Mouse (Mus musculus): ENCODE results near the gene St3gal4. TPM values are rescaled to one million over a fixed set of nuclear protein-coding genes. Genes with fewer than 3 reads are reported as not detected.

St3gal4 gene
- polyA plus RNA-seq, 1 experiment: 6.7 TPM

- Histone ChIP-seq H3K27ac (ENCODE audit: control insufficient read depth, insufficient read depth, low read depth, low read length) (peak overlapping the region; percentile 63), H3K4me3 (ENCODE audit: control insufficient read depth, low read depth, low read length) (no peak overlapping the region), H3K36me3 (ENCODE audit: control insufficient read depth, insufficient read depth, low read length) (no peaks in the 10 kb centered on the region), H3K4me1 (ENCODE audit: control insufficient read depth, insufficient read depth, low read length) (peaks cover 9% of the 10 kb centered on the region), H3K27me3 (ENCODE audit: control insufficient read depth, insufficient read depth, low read length) (no peaks in the 10 kb centered on the region)
- TF ChIP-seq POLR2A (IDR thresholded peaks at IDR 0.05; ENCODE audit: control insufficient read depth, low read depth, low read length): peak; percentile 33; the same call in 1 of the 2 replicates
- TF ChIP-seq CTCF (IDR thresholded peaks at IDR 0.05; ENCODE audit: control insufficient read depth, insufficient read depth, insufficient replicate concordance, low read depth, low read length): no peak
Observed at GRCm38 (mm10) chr9:35038922-35039586, 80.0 kb downstream of the St3gal4 start.

- Histone ChIP-seq H3K4me1 (ENCODE audit: control insufficient read depth, insufficient read depth, low read length) (peaks cover 9% of the 10 kb centered on the region), H3K27me3 (ENCODE audit: control insufficient read depth, insufficient read depth, low read length) (no peaks in the 10 kb centered on the region), H3K4me3 (ENCODE audit: control insufficient read depth, low read depth, low read length) (peak overlapping the region; percentile 7; the same call in 1 of the 2 replicates), H3K36me3 (ENCODE audit: control insufficient read depth, insufficient read depth, low read length) (no peaks in the 10 kb centered on the region), H3K27ac (ENCODE audit: control insufficient read depth, insufficient read depth, low read depth, low read length) (no peak overlapping the region; the same call in 1 of the 2 replicates)
- no peak for TF ChIP-seq CTCF (IDR thresholded peaks at IDR 0.05; ENCODE audit: control insufficient read depth, insufficient read depth, insufficient replicate concordance, low read depth, low read length)
- TF ChIP-seq POLR2A (IDR thresholded peaks at IDR 0.05; ENCODE audit: control insufficient read depth, low read depth, low read length): no peak
Observed at GRCm38 (mm10) chr9:35035074-35035473, 84.0 kb downstream of the St3gal4 start.

GRCm38 (mm10) chr9:35032457-35032856, 86.6 kb downstream of the St3gal4 start:
- TF ChIP-seq CTCF (IDR thresholded peaks at IDR 0.05; ENCODE audit: control insufficient read depth, insufficient read depth, insufficient replicate concordance, low read depth, low read length): no peak
- TF ChIP-seq POLR2A (IDR thresholded peaks at IDR 0.05; ENCODE audit: control insufficient read depth, low read depth, low read length): no peak
- no peak overlapping the region for H3K27ac ChIP-seq (ENCODE audit: control insufficient read depth, insufficient read depth, low read depth, low read length)
- no peak overlapping the region for H3K4me3 ChIP-seq (ENCODE audit: control insufficient read depth, low read depth, low read length)
- H3K27me3 ChIP-seq (ENCODE audit: control insufficient read depth, insufficient read depth, low read length): no peaks in the 10 kb centered on the region
- H3K36me3 ChIP-seq (ENCODE audit: control insufficient read depth, insufficient read depth, low read length): no peaks in the 10 kb centered on the region
- peaks cover 9% of the 10 kb centered on the region for H3K4me1 ChIP-seq (ENCODE audit: control insufficient read depth, insufficient read depth, low read length)

- H3K4me3 ChIP-seq (ENCODE audit: control insufficient read depth, low read depth, low read length): no peak overlapping the region
- H3K36me3 ChIP-seq (ENCODE audit: control insufficient read depth, insufficient read depth, low read length): no peaks in the 10 kb centered on the region
- peaks cover 9% of the 10 kb centered on the region for H3K4me1 ChIP-seq (ENCODE audit: control insufficient read depth, insufficient read depth, low read length)
- no peak for TF ChIP-seq CTCF (IDR thresholded peaks at IDR 0.05; ENCODE audit: control insufficient read depth, insufficient read depth, insufficient replicate concordance, low read depth, low read length)
- no peak for TF ChIP-seq POLR2A (IDR thresholded peaks at IDR 0.05; ENCODE audit: control insufficient read depth, low read depth, low read length)
- no peaks in the 10 kb centered on the region for H3K27me3 ChIP-seq (ENCODE audit: control insufficient read depth, insufficient read depth, low read length)
- H3K27ac ChIP-seq (ENCODE audit: control insufficient read depth, insufficient read depth, low read depth, low read length): no peak overlapping the region
Observed at GRCm38 (mm10) chr9:35030823-35031222, 88.2 kb downstream of the St3gal4 start.

- Histone ChIP-seq H3K4me1 (ENCODE audit: control insufficient read depth, insufficient read depth, low read length) (no peaks in the 10 kb centered on the region; the same call in none of the 2 replicates), H3K4me3 (ENCODE audit: control insufficient read depth, low read depth, low read length) (no peak overlapping the region), H3K36me3 (ENCODE audit: control insufficient read depth, insufficient read depth, low read length) (no peaks in the 10 kb centered on the region), H3K27me3 (ENCODE audit: control insufficient read depth, insufficient read depth, low read length) (no peaks in the 10 kb centered on the region), H3K27ac (ENCODE audit: control insufficient read depth, insufficient read depth, low read depth, low read length) (no peak overlapping the region)
- TF ChIP-seq CTCF (IDR thresholded peaks at IDR 0.05; ENCODE audit: control insufficient read depth, insufficient read depth, insufficient replicate concordance, low read depth, low read length): no peak
- no peak for TF ChIP-seq POLR2A (IDR thresholded peaks at IDR 0.05; ENCODE audit: control insufficient read depth, low read depth, low read length)
Observed at GRCm38 (mm10) chr9:35027382-35027997, 91.6 kb downstream of the St3gal4 start.

GRCm38 (mm10) chr9:35026897-35027311, 92.2 kb downstream of the St3gal4 start:
- no peak for TF ChIP-seq CTCF (IDR thresholded peaks at IDR 0.05; ENCODE audit: control insufficient read depth, insufficient read depth, insufficient replicate concordance, low read depth, low read length)
- TF ChIP-seq POLR2A (IDR thresholded peaks at IDR 0.05; ENCODE audit: control insufficient read depth, low read depth, low read length): no peak
- no peak overlapping the region for H3K4me3 ChIP-seq (ENCODE audit: control insufficient read depth, low read depth, low read length)
- no peaks in the 10 kb centered on the region; the same call in none of the 2 replicates for H3K4me1 ChIP-seq (ENCODE audit: control insufficient read depth, insufficient read depth, low read length)
- no peaks in the 10 kb centered on the region for H3K27me3 ChIP-seq (ENCODE audit: control insufficient read depth, insufficient read depth, low read length)
- H3K36me3 ChIP-seq (ENCODE audit: control insufficient read depth, insufficient read depth, low read length): no peaks in the 10 kb centered on the region
- no peak overlapping the region for H3K27ac ChIP-seq (ENCODE audit: control insufficient read depth, insufficient read depth, low read depth, low read length)

- Histone ChIP-seq H3K4me3 (ENCODE audit: control insufficient read depth, low read depth, low read length) (no peak overlapping the region), H3K27ac (ENCODE audit: control insufficient read depth, insufficient read depth, low read depth, low read length) (no peak overlapping the region), H3K4me1 (ENCODE audit: control insufficient read depth, insufficient read depth, low read length) (no peaks in the 10 kb centered on the region; the same call in none of the 2 replicates), H3K27me3 (ENCODE audit: control insufficient read depth, insufficient read depth, low read length) (no peaks in the 10 kb centered on the region), H3K36me3 (ENCODE audit: control insufficient read depth, insufficient read depth, low read length) (no peaks in the 10 kb centered on the region)
- TF ChIP-seq CTCF (IDR thresholded peaks at IDR 0.05; ENCODE audit: control insufficient read depth, insufficient read depth, insufficient replicate concordance, low read depth, low read length) (no peak), POLR2A (IDR thresholded peaks at IDR 0.05; ENCODE audit: control insufficient read depth, low read depth, low read length) (no peak)
Observed at GRCm38 (mm10) chr9:35026311-35026710, 92.8 kb downstream of the St3gal4 start.

Data from testis, adult 2 months (tissue).